8 mouse cellular contexts compared by ENCODE assay signal in genomic region chr6:70791824-70792535, GRCm38 (mm10). TPM values are rescaled to one million over a fixed set of nuclear protein-coding genes. Genes with fewer than 3 reads are reported as not detected.
A peak's percentile ranks its signal among the peaks of the same experiment; 100 is the strongest.
DNase-seq lines count a peak whose midpoint lies in the region; ATAC-seq and TF ChIP-seq lines count a peak whose summit lies in the region.

Gene Rpia, minus strand, starts transcription at chr6:70792232.

- H3K4me1 ChIP-seq in cortical plate, adult 2 months (ENCODE audit: control insufficient read depth, insufficient read depth, low read length) = peaks cover 3% of the 10 kb centered on the region; the same call in 1 of the 2 replicates

- TF ChIP-seq POLR2A in cortical plate, adult 2 months (IDR thresholded peaks at IDR 0.05; ENCODE audit: extremely low read depth, insufficient read depth, low read length) = peak; percentile 93

- ATAC-seq in activated CD4-positive, CD25-positive, alpha-beta regulatory T cell, adult 4 months = peak; percentile 97
- peak; percentile 76 for ATAC-seq in megakaryocyte progenitor cell, adult 5-6 weeks (replicated peaks; ENCODE audit: poor library complexity)

- H3K4me3 ChIP-seq in cortical plate, adult 2 months (ENCODE audit: insufficient read depth, low read length) = peak within 1 kb of the TSS; percentile 84

- DNase-seq in gastrocnemius, postnatal 10 days = peak; percentile 99
- peak; percentile 96 for DNase-seq in induced T-regulatory cell, adult 2 months (ENCODE audit: low read depth)
- DNase-seq in left cerebral cortex, adult 9 months (ENCODE audit: low spot score in 2 of 2) = peak; percentile 95 to 99
- peak; percentile 98 for DNase-seq in right cerebral cortex, postnatal 14 days
- peak; percentile 99 to 100 for DNase-seq in urinary bladder, postnatal 36 days (ENCODE audit: low spot score in 2 of 2)

- H3K27ac ChIP-seq in cortical plate, adult 2 months (ENCODE audit: insufficient read depth, low read length) = no peak within 1 kb of the TSS

- no peak for TF ChIP-seq CTCF in cortical plate, adult 2 months (IDR thresholded peaks at IDR 0.05; ENCODE audit: extremely low read depth, insufficient read depth, low read length)

RNA-seq across cellular contexts. Expression of gene Rpia, which starts in this region (rescaled TPM):
- 1 to 10 TPM; 4.2 to 5.2 TPM for polyA plus RNA-seq in activated CD4-positive, CD25-positive, alpha-beta regulatory T cell, adult 4 months (2017; shearing (Covaris generic))
- polyA plus RNA-seq in cortical plate, adult 2 months (2012; rRNA removed) = 15.1 and 16.2 TPM in 2 replicates
- total RNA-seq in gastrocnemius, postnatal 10 days (2021) = 10 to 100 TPM in 1 of 2 experiments, 1 to 10 TPM in 1; 8.5 to 10.2 TPM
- total RNA-seq in megakaryocyte progenitor cell, adult 5-6 weeks (2015) = 105 and 110 TPM in 2 replicates
- total RNA-seq in megakaryocyte progenitor cell, adult 5-6 weeks (2017) = 209 and 250 TPM in 2 replicates

Comparison
In these comparisons a context has a peak if more than half of its experiments do, and no peak if none do; other contexts are left out.
1. RNA of gene Rpia (total RNA-seq): 105 to 250 TPM in megakaryocyte progenitor cell, adult 5-6 weeks; 8.5 to 10.2 TPM in gastrocnemius, postnatal 10 days; every median in the first group is over 4 times any median in the second.
2. Peak in every context shown above with its lines, with median percentiles within 50 percentile points of each other: DNase-seq.